8 mouse cellular contexts compared by ENCODE assay signal in the genomic region with DNA sequence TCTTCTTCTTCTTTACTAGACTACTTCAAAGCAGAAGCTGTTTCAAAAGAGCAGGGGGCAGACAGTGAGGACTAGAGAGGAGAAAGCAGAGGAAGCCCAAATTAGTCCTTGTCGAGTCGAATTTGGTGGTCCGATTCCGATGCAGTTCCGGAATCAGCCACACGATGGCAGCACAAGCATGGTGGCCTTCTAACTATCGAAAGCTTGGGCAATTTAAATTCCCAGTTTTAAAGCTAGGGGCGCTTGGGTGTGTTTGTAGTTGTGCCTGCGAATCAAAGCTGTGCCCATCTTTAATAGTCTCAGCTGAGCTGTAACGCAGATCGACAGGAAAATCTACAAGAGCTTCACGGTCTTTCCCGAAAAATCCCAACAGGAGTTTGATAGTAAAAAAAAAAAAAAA.
DNase-seq lines count a peak whose midpoint lies in the region; ATAC-seq lines count a peak whose summit lies in the region.

No protein-coding gene starts in this region.

- H3K4me3 ChIP-seq in midbrain, embryonic 10.5 days, result peak overlapping the region; percentile 52

- H3K9me3 ChIP-seq in midbrain, embryonic 10.5 days (replicated peaks), result no peaks in the 10 kb centered on the region

- 5% methylated on average over 13 of the region's 13 CpGs for WGBS in midbrain, embryonic 10.5 days

- H3K36me3 ChIP-seq in midbrain, embryonic 10.5 days, result no peaks in the 10 kb centered on the region

- peaks cover 9% of the 10 kb centered on the region for H3K4me1 ChIP-seq in midbrain, embryonic 10.5 days

- no peak overlapping the region for H3K27ac ChIP-seq in midbrain, embryonic 10.5 days (replicated peaks)

- peaks cover 13% of the 10 kb centered on the region; the same call in 1 of the 2 replicates for H3K27me3 ChIP-seq in midbrain, embryonic 10.5 days (ENCODE audit: low read depth, poor library complexity, severe bottlenecking)

- ATAC-seq in activated CD4-positive, CD25-positive, alpha-beta regulatory T cell, adult 4 months, result peak; percentile 60

- DNase-seq in cerebellum, postnatal 4 days (ENCODE audit: low spot score in 2 of 2), result peak; percentile 94 to 97
- peak; percentile 93 for DNase-seq in gastrocnemius, postnatal 10 days
- DNase-seq in induced T-regulatory cell, adult 2 months (ENCODE audit: low read depth), result peak; percentile 89
- DNase-seq in left cerebral cortex, adult 8-10 months (ENCODE audit: low spot score in 2 of 2), result peak; percentile 67 to 99
- peak; percentile 87 for DNase-seq in midbrain, embryonic 10.5 days (ENCODE audit: low spot score)
- DNase-seq in right cerebral cortex, postnatal 36 days (ENCODE audit: low spot score in 2 of 2), result peak; percentile 85 to 88
- peak; percentile 74 to 93 for DNase-seq in urinary bladder, postnatal 4 days (ENCODE audit: low spot score in 2 of 2)
